Mouse (Mus musculus): Measurements from ENCODE around the gene Fblim1. TPM values are rescaled to one million over a fixed set of nuclear protein-coding genes. Genes with fewer than 3 reads are reported as not detected.
"Not testable (repeated sequence)": the region's sequence is repeated elsewhere in the genome, so short reads cannot be mapped to it uniquely, and the experiment has no call there.

Gene Fblim1
- polyA plus RNA-seq, 1 experiment = 1.3 TPM

GRCm38 (mm10) chr4:141574789-141575702, 30.9 kb downstream of the Fblim1 start:
- peak; percentile 96 for TF ChIP-seq CTCF (IDR thresholded peaks at IDR 0.05; ENCODE audit: extremely low read depth, insufficient read depth, low read length)
- TF ChIP-seq POLR2A (IDR thresholded peaks at IDR 0.05; ENCODE audit: extremely low read depth, insufficient read depth, low read length) = no peak

DNA sequence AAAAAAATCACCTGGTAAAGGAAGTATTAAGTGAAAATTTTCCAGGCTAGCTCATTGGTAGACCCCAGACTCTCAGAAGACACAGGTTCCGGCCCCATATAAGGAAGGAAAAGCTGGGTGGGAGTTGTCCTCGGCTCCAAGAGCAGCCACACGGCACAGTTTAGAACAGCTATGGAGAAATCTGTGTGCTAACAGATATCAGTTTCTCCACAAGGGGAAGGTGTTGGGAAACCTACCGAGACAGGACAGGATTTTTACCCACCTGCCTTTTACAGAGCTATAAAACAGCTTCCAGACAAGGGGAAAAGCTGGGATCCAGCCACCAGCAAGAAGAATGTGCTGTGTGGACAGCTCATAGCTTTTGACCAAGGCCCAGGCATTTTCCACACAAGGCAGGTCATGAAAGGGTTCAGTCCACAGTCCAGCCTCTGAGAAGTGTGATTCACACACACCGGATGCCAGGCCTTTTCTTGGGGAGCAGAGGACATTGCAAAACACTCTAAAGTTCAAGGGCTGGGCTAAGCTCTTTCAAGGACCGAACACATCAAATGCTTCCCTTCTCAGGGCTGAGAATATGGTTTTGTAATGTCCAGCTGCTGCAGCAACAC, 32.4 kb downstream of the Fblim1 start:
- no peak overlapping the region for H3K4me3 ChIP-seq (ENCODE audit: insufficient read depth, low read length)
- 0 out of 2 replicates have a peak overlapping the region, but pooled peaks have one; percentile 37 for H3K27ac ChIP-seq (ENCODE audit: insufficient read depth, low read length)
- H3K4me1 ChIP-seq (ENCODE audit: control insufficient read depth, insufficient read depth, low read length) = no peaks in the 10 kb centered on the region
- TF ChIP-seq CTCF (IDR thresholded peaks at IDR 0.05; ENCODE audit: extremely low read depth, insufficient read depth, low read length) = no peak
- TF ChIP-seq POLR2A (IDR thresholded peaks at IDR 0.05; ENCODE audit: extremely low read depth, insufficient read depth, low read length) = no peak

More at GRCm38 (mm10) chr4:141574789-141575702, 30.9 kb downstream of the Fblim1 start:
- H3K27ac ChIP-seq (ENCODE audit: insufficient read depth, low read length) = no peak overlapping the region
- no peak overlapping the region for H3K4me3 ChIP-seq (ENCODE audit: insufficient read depth, low read length)
- no peaks in the 10 kb centered on the region for H3K4me1 ChIP-seq (ENCODE audit: control insufficient read depth, insufficient read depth, low read length)

DNA sequence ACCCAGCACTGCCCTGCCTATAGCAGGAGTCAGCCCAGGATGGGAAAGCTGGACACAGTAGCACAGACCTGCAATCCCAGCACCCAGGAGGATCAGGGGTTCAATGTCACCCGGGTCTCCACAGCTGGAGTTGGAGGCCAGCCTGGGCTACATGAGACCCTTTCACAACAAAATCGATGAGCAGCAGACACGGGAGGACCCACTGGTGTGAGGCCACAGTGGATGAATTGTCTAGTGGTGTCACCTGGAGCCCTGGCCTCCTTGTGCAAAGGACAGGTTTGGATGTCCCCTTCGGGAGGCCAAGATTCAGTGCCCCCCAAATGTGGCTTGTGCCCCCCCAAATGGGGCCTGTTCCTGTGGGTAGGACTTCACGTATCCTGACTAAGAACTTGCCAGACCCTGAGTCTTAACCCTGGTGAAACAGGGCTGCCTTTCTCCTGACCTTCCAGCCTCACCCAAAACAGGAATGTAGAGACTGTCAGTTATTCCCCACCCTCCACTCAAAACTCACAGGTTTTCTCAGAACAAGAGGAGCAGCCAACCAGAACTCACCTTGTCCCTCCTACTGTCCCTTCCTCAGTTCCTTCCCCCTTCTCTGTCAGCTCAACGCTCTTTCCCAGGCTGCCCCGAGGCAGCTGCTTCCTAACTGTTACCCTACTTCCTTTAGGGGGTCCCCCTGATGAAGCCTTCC, 33.1 kb downstream of the Fblim1 start:
- TF ChIP-seq CTCF (IDR thresholded peaks at IDR 0.05; ENCODE audit: extremely low read depth, insufficient read depth, low read length) (no peak), POLR2A (IDR thresholded peaks at IDR 0.05; ENCODE audit: extremely low read depth, insufficient read depth, low read length) (no peak)

GRCm38 (mm10) chr4:141571934-141572333, 34.0 kb downstream of the Fblim1 start:
- Histone ChIP-seq H3K4me1 (ENCODE audit: control insufficient read depth, insufficient read depth, low read length) (no peaks in the 10 kb centered on the region), H3K27ac (ENCODE audit: insufficient read depth, low read length) (no peak overlapping the region), H3K4me3 (ENCODE audit: insufficient read depth, low read length) (no peak overlapping the region)
- no peak for TF ChIP-seq CTCF (IDR thresholded peaks at IDR 0.05; ENCODE audit: extremely low read depth, insufficient read depth, low read length)
- no peak for TF ChIP-seq POLR2A (IDR thresholded peaks at IDR 0.05; ENCODE audit: extremely low read depth, insufficient read depth, low read length)

More for the DNA sequence above, 33.1 kb downstream of the Fblim1 start:
- Histone ChIP-seq H3K4me3 (ENCODE audit: insufficient read depth, low read length) (no peak overlapping the region), H3K27ac (ENCODE audit: insufficient read depth, low read length) (0 out of 2 replicates have a peak overlapping the region, but pooled peaks have one; percentile 37), H3K4me1 (ENCODE audit: control insufficient read depth, insufficient read depth, low read length) (no peaks in the 10 kb centered on the region)

- H3K4me1 ChIP-seq (ENCODE audit: control insufficient read depth, insufficient read depth, low read length) = no peaks in the 10 kb centered on the region
- H3K4me3 ChIP-seq (ENCODE audit: insufficient read depth, low read length) = no peak overlapping the region
- TF ChIP-seq POLR2A (IDR thresholded peaks at IDR 0.05; ENCODE audit: extremely low read depth, insufficient read depth, low read length) (no peak), CTCF (IDR thresholded peaks at IDR 0.05; ENCODE audit: extremely low read depth, insufficient read depth, low read length) (no peak)
- H3K27ac ChIP-seq (ENCODE audit: insufficient read depth, low read length) = no peak overlapping the region
Measured at GRCm38 (mm10) chr4:141571337-141571739, 34.6 kb downstream of the Fblim1 start.

DNA sequence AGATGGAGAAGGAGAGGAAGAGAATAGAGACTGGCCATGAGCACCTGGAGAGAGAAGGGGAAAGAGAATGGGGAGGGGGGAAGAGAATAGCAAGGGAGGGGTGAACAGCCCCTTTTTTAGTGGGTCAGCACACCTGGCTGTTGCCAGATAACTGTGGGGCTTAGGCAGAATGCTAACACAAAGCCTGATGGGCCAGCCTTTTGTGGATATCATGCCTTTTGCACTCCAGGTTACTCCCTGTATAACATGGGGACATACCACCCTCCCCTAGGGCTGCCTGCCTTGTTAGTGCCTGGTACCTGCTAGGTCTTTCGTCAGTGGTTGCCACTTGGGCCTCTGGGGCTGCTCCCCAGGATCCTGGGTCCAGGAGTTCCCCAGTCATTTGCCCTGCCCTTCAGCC, 35.1 kb downstream of the Fblim1 start:
- H3K27ac ChIP-seq (ENCODE audit: insufficient read depth, low read length) = no peak overlapping the region
- H3K4me3 ChIP-seq (ENCODE audit: insufficient read depth, low read length) = no peak overlapping the region
- no peak for TF ChIP-seq CTCF (IDR thresholded peaks at IDR 0.05; ENCODE audit: extremely low read depth, insufficient read depth, low read length)
- no peak for TF ChIP-seq POLR2A (IDR thresholded peaks at IDR 0.05; ENCODE audit: extremely low read depth, insufficient read depth, low read length)

DNA sequence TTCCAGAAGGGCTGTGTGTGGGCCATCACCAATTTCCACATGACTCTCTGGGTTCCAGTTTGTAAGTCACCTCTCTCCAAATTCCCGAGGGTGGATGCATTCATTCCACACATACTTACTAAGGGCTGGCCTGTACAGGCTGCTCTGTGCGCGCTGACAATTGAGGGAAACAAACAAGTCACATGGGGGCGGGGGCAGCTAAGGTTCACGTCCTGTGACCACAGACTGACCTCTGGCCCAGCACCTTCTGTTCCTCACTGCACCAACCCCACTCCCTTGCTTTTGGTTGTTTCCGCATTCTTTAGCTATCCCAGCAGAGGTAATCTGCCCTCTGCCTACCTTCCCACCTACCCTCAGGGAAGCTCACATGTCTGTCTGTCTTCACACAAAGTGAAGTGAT, 35.9 kb downstream of the Fblim1 start:
- Histone ChIP-seq H3K4me3 (ENCODE audit: insufficient read depth, low read length) (no peak overlapping the region), H3K4me1 (ENCODE audit: control insufficient read depth, insufficient read depth, low read length) (no peaks in the 10 kb centered on the region), H3K27ac (ENCODE audit: insufficient read depth, low read length) (no peak overlapping the region)
- no peak for TF ChIP-seq CTCF (IDR thresholded peaks at IDR 0.05; ENCODE audit: extremely low read depth, insufficient read depth, low read length)
- TF ChIP-seq POLR2A (IDR thresholded peaks at IDR 0.05; ENCODE audit: extremely low read depth, insufficient read depth, low read length) = no peak

More for the DNA sequence above, 35.1 kb downstream of the Fblim1 start:
- H3K4me1 ChIP-seq (ENCODE audit: control insufficient read depth, insufficient read depth, low read length) = no peaks in the 10 kb centered on the region

DNA sequence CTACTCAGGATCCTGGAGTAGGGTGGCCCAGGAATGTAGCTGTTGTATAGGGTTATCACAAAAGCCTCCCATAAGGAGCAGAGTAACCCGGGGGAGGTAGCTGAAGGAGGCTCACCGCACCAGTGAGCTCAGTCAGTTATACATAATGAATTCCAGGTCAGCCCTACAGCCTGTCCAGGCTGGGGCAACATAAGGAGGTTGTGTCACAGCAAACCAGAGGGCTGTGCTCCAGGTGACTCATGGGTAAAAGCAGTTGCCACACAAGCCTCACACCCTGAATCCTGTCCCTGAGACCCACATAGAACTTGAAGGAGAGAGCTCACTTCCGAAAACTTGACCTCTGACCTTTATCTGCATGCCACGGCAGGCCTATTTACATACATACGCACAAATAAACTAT, 36.9 kb downstream of the Fblim1 start:
- no peak for TF ChIP-seq CTCF (IDR thresholded peaks at IDR 0.05; ENCODE audit: extremely low read depth, insufficient read depth, low read length)
- no peak for TF ChIP-seq POLR2A (IDR thresholded peaks at IDR 0.05; ENCODE audit: extremely low read depth, insufficient read depth, low read length)
- Histone ChIP-seq H3K27ac (ENCODE audit: insufficient read depth, low read length) (no peak overlapping the region), H3K4me3 (ENCODE audit: insufficient read depth, low read length) (no peak overlapping the region), H3K4me1 (ENCODE audit: control insufficient read depth, insufficient read depth, low read length) (no peaks in the 10 kb centered on the region)

DNA sequence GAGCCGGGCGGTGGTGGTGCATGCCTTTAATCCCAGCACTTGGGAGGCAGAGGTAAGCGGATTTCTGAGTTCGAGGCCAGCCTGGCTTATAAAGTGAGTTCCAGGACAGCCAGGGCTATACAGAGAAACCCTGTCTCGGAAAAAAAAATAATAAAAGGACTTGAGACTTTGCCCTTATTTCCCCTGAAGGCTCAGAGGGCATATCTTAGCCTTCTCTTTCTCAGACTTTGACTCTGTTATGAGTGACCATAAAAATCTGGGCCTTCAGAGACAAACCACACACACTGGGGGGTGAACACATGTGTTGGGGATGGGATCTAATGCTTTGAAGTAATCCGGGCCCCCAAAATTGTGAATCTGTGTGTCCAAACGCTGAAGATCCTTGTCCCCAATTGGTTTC, 38.7 kb downstream of the Fblim1 start:
- H3K4me1 ChIP-seq (ENCODE audit: control insufficient read depth, insufficient read depth, low read length); H3K4me3 ChIP-seq (ENCODE audit: insufficient read depth, low read length); H3K27ac ChIP-seq (ENCODE audit: insufficient read depth, low read length): not testable (repeated sequence)

Measured in cortical plate, adult 2 months (tissue).